Mouse (Mus musculus) G1E (cell line): Measurements from ENCODE around the gene Hsf4.

ENCODE experiments used
- CTCF ChIP-seq: IDR thresholded peaks from 2 replicates; pipeline ENCODE4 v1.5.1; 2012; ENCODE audit warnings: low read depth, low read length, inconsistent platforms, mixed read lengths
- GATA1 ChIP-seq: IDR thresholded peaks from 2 replicates; pipeline ENCODE4 v1.6.1; 2012; ENCODE audit warnings: borderline replicate concordance, low read length, inconsistent platforms, mixed read lengths
- GATA2 ChIP-seq: IDR thresholded peaks from 2 replicates; pipeline ENCODE4 v1.6.1; 2012; ENCODE audit warnings: low read depth, low read length, inconsistent platforms, borderline replicate concordance
- TAL1 ChIP-seq: conservative IDR thresholded peaks from 2 replicates; pipeline ENCODE4 v1.6.1; 2012; ENCODE audit warnings: low read depth, low read length, inconsistent platforms, mixed read lengths

- TF ChIP-seq CTCF (no peak), GATA2 (no peak), GATA1 (no peak), TAL1 (no peak)
Observed at GRCm38 (mm10) chr8:105269461-105269947, at the start of gene Hsf4.
